ENCODE assay signal across 8 mouse cellular contexts in genomic region chr4:57299308-57299700, GRCm38 (mm10). TPM values are rescaled to one million over a fixed set of nuclear protein-coding genes. Genes with fewer than 3 reads are reported as not detected.
A peak's percentile ranks its signal among the peaks of the same experiment; 100 is the strongest.
DNase-seq lines count a peak whose midpoint lies in the region; ATAC-seq and TF ChIP-seq lines count a peak whose summit lies in the region.

No protein-coding gene starts in this region.

- peak overlapping the region; percentile 98 for H3K4me3 ChIP-seq in cerebellum, adult 2 months (replicated peaks; ENCODE audit: insufficient read depth, low read depth, low read length)
- peak overlapping the region; percentile 78; the same call in 1 of the 2 replicates for H3K4me3 ChIP-seq in thymus, adult 2 months (ENCODE audit: control insufficient read depth, insufficient read depth, low read length)
- peak overlapping the region; percentile 96 for H3K4me3 ChIP-seq in intestine, embryonic 15.5 days (replicated peaks)
- H3K4me3 ChIP-seq in lung, postnatal 0 days (ENCODE audit: low read depth, low read length): peak overlapping the region; percentile 79
- H3K4me3 ChIP-seq in stomach, embryonic 16.5 days (replicated peaks; ENCODE audit: low read length): peak overlapping the region; percentile 83

- no peak for ATAC-seq in intestine, embryonic 15.5 days
- ATAC-seq in lung, postnatal 0 days: no peak
- no peak for ATAC-seq in stomach, embryonic 16.5 days (ENCODE audit: insufficient read depth, low FRiP score)

- peaks cover 17% of the 10 kb centered on the region for H3K4me1 ChIP-seq in cerebellum, adult 2 months (ENCODE audit: control insufficient read depth, insufficient read depth, low read length)
- H3K4me1 ChIP-seq in thymus, adult 2 months (replicated peaks; ENCODE audit: control insufficient read depth, insufficient read depth, low read length): peaks cover 28% of the 10 kb centered on the region
- peaks cover 41% of the 10 kb centered on the region for H3K4me1 ChIP-seq in intestine, embryonic 15.5 days (replicated peaks)
- peaks cover 9% of the 10 kb centered on the region for H3K4me1 ChIP-seq in lung, postnatal 0 days (ENCODE audit: insufficient read depth, low read depth, low read length)
- peaks cover 24% of the 10 kb centered on the region for H3K4me1 ChIP-seq in stomach, embryonic 16.5 days (ENCODE audit: control insufficient read depth, insufficient read depth, low read length)

- H3K9ac ChIP-seq in intestine, embryonic 15.5 days: peak overlapping the region; percentile 90
- H3K9ac ChIP-seq in lung, postnatal 0 days (replicated peaks; ENCODE audit: low read depth): peak overlapping the region; percentile 65; the same call in 1 of the 2 replicates
- H3K9ac ChIP-seq in stomach, embryonic 16.5 days (ENCODE audit: low read length): peak overlapping the region; percentile 86

- no peaks in the 10 kb centered on the region for H3K9me3 ChIP-seq in intestine, embryonic 15.5 days
- no peaks in the 10 kb centered on the region for H3K9me3 ChIP-seq in lung, postnatal 0 days (ENCODE audit: low read length)
- H3K9me3 ChIP-seq in stomach, embryonic 16.5 days (replicated peaks; ENCODE audit: control insufficient read depth, low read length): no peaks in the 10 kb centered on the region

- no peaks in the 10 kb centered on the region for H3K27me3 ChIP-seq in cerebellum, adult 2 months (ENCODE audit: control insufficient read depth, insufficient read depth, low read length)
- no peaks in the 10 kb centered on the region; the same call in 1 of the 2 replicates for H3K27me3 ChIP-seq in thymus, adult 2 months (ENCODE audit: control insufficient read depth, insufficient read depth, low read length)
- H3K27me3 ChIP-seq in intestine, embryonic 15.5 days (replicated peaks): no peaks in the 10 kb centered on the region
- no peaks in the 10 kb centered on the region for H3K27me3 ChIP-seq in lung, postnatal 0 days (replicated peaks; ENCODE audit: insufficient read depth, low read length)
- H3K27me3 ChIP-seq in stomach, embryonic 16.5 days (ENCODE audit: control insufficient read depth, insufficient read depth, low read length): peaks cover 5% of the 10 kb centered on the region; the same call in 1 of the 2 replicates

- peak overlapping the region; percentile 90 for H3K4me2 ChIP-seq in intestine, embryonic 15.5 days (replicated peaks)
- H3K4me2 ChIP-seq in lung, postnatal 0 days (replicated peaks; ENCODE audit: low read depth, low read length): peak overlapping the region; percentile 79
- H3K4me2 ChIP-seq in stomach, embryonic 16.5 days (ENCODE audit: low read depth, low read length): peak overlapping the region; percentile 86

- H3K27ac ChIP-seq in cerebellum, adult 2 months (ENCODE audit: insufficient read depth, low read length): no peak overlapping the region
- H3K27ac ChIP-seq in thymus, adult 2 months (ENCODE audit: control insufficient read depth, insufficient read depth, low read length): no peak overlapping the region
- peak overlapping the region; percentile 86 for H3K27ac ChIP-seq in intestine, embryonic 15.5 days
- no peak overlapping the region for H3K27ac ChIP-seq in lung, postnatal 0 days (ENCODE audit: low read length)
- H3K27ac ChIP-seq in stomach, embryonic 16.5 days (ENCODE audit: low read length): no peak overlapping the region

- TF ChIP-seq POLR2A in cerebellum, adult 2 months (IDR thresholded peaks at IDR 0.05; ENCODE audit: borderline replicate concordance, insufficient read depth, low read length): no peak
- no peak for TF ChIP-seq POLR2A in thymus, adult 2 months (IDR thresholded peaks at IDR 0.05; ENCODE audit: control insufficient read depth, extremely low read depth, insufficient read depth, low read length, poor library complexity)

- no peak for TF ChIP-seq CTCF in cerebellum, adult 2 months (IDR thresholded peaks at IDR 0.05; ENCODE audit: borderline replicate concordance, insufficient read depth, low read depth, low read length)
- no peak for TF ChIP-seq CTCF in thymus, adult 2 months (IDR thresholded peaks at IDR 0.05; ENCODE audit: borderline replicate concordance, control insufficient read depth, extremely low read depth, insufficient read depth, low read length, poor library complexity)
- no peak for TF ChIP-seq CTCF in lung, postnatal 0 days (IDR thresholded peaks at IDR 0.05)

- DNase-seq in cerebellum, adult 2 months: peak; percentile 43 to 47
- no peak for DNase-seq in cerebellum, adult 11 months
- DNase-seq in thymus, adult 2 months: no peak
- DNase-seq in thymus, postnatal 25 days: no peak
- DNase-seq in lung, postnatal 0 days (ENCODE audit: low spot score): no peak
- no peak for DNase-seq in ovary, adult 18-20 months (ENCODE audit: low spot score)

- H3K36me3 ChIP-seq in thymus, adult 2 months (ENCODE audit: control insufficient read depth, insufficient read depth, low read length): no peaks in the 10 kb centered on the region
- no peaks in the 10 kb centered on the region for H3K36me3 ChIP-seq in intestine, embryonic 15.5 days
- H3K36me3 ChIP-seq in lung, postnatal 0 days (ENCODE audit: insufficient read depth, low read length): no peaks in the 10 kb centered on the region
- no peaks in the 10 kb centered on the region for H3K36me3 ChIP-seq in stomach, embryonic 16.5 days (ENCODE audit: control insufficient read depth, insufficient read depth, low read length)

- 3% methylated on average over 9 of the region's 9 CpGs for WGBS in cerebellum, adult 2 months
- 24% methylated on average over 9 of the region's 9 CpGs for WGBS in thymus, adult 2 months
- WGBS in intestine, embryonic 15.5 days: 6% methylated on average over 9 of the region's 9 CpGs
- WGBS in lung, postnatal 0 days: 6% methylated on average over 9 of the region's 9 CpGs
- WGBS in stomach, embryonic 16.5 days: 4% methylated on average over 9 of the region's 9 CpGs

- no peak for TF ChIP-seq EP300 in lung, postnatal 0 days (IDR thresholded peaks at IDR 0.05)

RNA-seq across cellular contexts. Expression of gene Ptpn3, which starts 2.3 kb away (rescaled TPM):
- polyA plus RNA-seq in cerebellum, adult 2 months (2012; rRNA removed): 13.5 and 14.6 TPM in 2 replicates
- polyA plus RNA-seq in thymus, adult 2 months (2012; rRNA removed): 2.7 and 3.3 TPM in 2 replicates
- polyA plus RNA-seq in intestine, embryonic 15.5 days (2015; fragmentation: Nextera tagmentation; extraction: Ambion mirVana): 9.4 and 10.4 TPM in 2 replicates
- 4.7 and 6.1 TPM in 2 replicates for polyA plus RNA-seq in lung, postnatal 0 days (2015; fragmentation: Nextera tagmentation; extraction: Ambion mirVana)
- 7.1 and 7.7 TPM in 2 replicates for polyA plus RNA-seq in stomach, embryonic 16.5 days (2015; fragmentation: Nextera tagmentation; extraction: Ambion mirVana)

Comparison
In these comparisons a context has a peak if more than half of its experiments do, and no peak if none do; other contexts are left out.
1. DNase-seq: peak in cerebellum, adult 2 months (2 of 2); none in cerebellum, adult 11 months (single experiment), thymus, adult 2 months (single experiment), thymus, postnatal 25 days (single experiment), lung, postnatal 0 days (single experiment) and ovary, adult 18-20 months (single experiment).
2. Peak in every context shown above with its lines, with median percentiles within 50 percentile points of each other: H3K4me3 ChIP-seq, H3K4me2 ChIP-seq and H3K9ac ChIP-seq.